Mouse (Mus musculus): ENCODE measurements at regions not wholly inside any gene's neighbourhood (a gene's known extent, or its start where the extent isn't known, plus 50 kb on each side); places are given as distances from the start of the nearest gene placed in this dataset.

GRCm38 (mm10) chr10:25857954-25858616 is 220.0 kb upstream of the Gm9767 start:
- WGBS = 63% methylated on average over 10 of the region's 10 CpGs
- Histone ChIP-seq H3K9me3 (replicated peaks) (no peaks in the 10 kb centered on the region), H3K4me2 (replicated peaks) (no peak overlapping the region), H3K27ac (replicated peaks) (no peak overlapping the region), H3K4me1 (no peaks in the 10 kb centered on the region), H3K36me3 (no peaks in the 10 kb centered on the region), H3K27me3 (no peaks in the 10 kb centered on the region), H3K9ac (no peak overlapping the region), H3K4me3 (replicated peaks) (no peak overlapping the region)
- no peak for ATAC-seq (ENCODE audit: insufficient number of reproducible peaks, low FRiP score, low TSS enrichment, low read depth)

GRCm38 (mm10) chr10:25844348-25844747 is 233.7 kb upstream of the Gm9767 start:
- Histone ChIP-seq H3K9me3 (replicated peaks) (no peaks in the 10 kb centered on the region), H3K4me3 (replicated peaks) (no peak overlapping the region)
- no peak for ATAC-seq (ENCODE audit: insufficient number of reproducible peaks, low FRiP score, low TSS enrichment, low read depth)

GRCm38 (mm10) chr10:25829275-25829674 is 248.8 kb upstream of the Gm9767 start:
- no peak for ATAC-seq (ENCODE audit: insufficient number of reproducible peaks, low FRiP score, low TSS enrichment, low read depth)
- 69% methylated on average over 2 of the region's 2 CpGs for WGBS
- no peak overlapping the region for H3K9ac ChIP-seq
- H3K4me1 ChIP-seq = no peaks in the 10 kb centered on the region
- H3K9me3 ChIP-seq (replicated peaks) = no peaks in the 10 kb centered on the region
- H3K36me3 ChIP-seq = no peaks in the 10 kb centered on the region
- H3K4me3 ChIP-seq (replicated peaks) = no peak overlapping the region
- H3K4me2 ChIP-seq (replicated peaks) = no peak overlapping the region
- H3K27me3 ChIP-seq = no peaks in the 10 kb centered on the region
- no peak overlapping the region for H3K27ac ChIP-seq (replicated peaks)

More at GRCm38 (mm10) chr10:25844348-25844747, 233.7 kb upstream of the Gm9767 start:
- H3K36me3 ChIP-seq = no peaks in the 10 kb centered on the region
- no peaks in the 10 kb centered on the region for H3K4me1 ChIP-seq
- H3K9ac ChIP-seq = no peak overlapping the region
- H3K27me3 ChIP-seq = no peaks in the 10 kb centered on the region
- H3K4me2 ChIP-seq (replicated peaks) = no peak overlapping the region
- H3K27ac ChIP-seq (replicated peaks) = no peak overlapping the region

GRCm38 (mm10) chr10:25804223-25804622 is 268.2 kb upstream of the Smlr1 start:
- Histone ChIP-seq H3K36me3 (no peaks in the 10 kb centered on the region), H3K27me3 (no peaks in the 10 kb centered on the region), H3K4me3 (replicated peaks) (no peak overlapping the region), H3K9ac (no peak overlapping the region), H3K27ac (replicated peaks) (no peak overlapping the region), H3K4me1 (no peaks in the 10 kb centered on the region), H3K9me3 (replicated peaks) (no peaks in the 10 kb centered on the region), H3K4me2 (replicated peaks) (no peak overlapping the region)
- 59% methylated on average over 3 of the region's 3 CpGs for WGBS
- ATAC-seq (ENCODE audit: insufficient number of reproducible peaks, low FRiP score, low TSS enrichment, low read depth) = no peak

GRCm38 (mm10) chr10:25801499-25801898 is 265.4 kb upstream of the Smlr1 start:
- no peaks in the 10 kb centered on the region for H3K36me3 ChIP-seq
- no peaks in the 10 kb centered on the region for H3K27me3 ChIP-seq
- 56% methylated on average over 2 of the region's 2 CpGs for WGBS
- H3K4me2 ChIP-seq (replicated peaks) = no peak overlapping the region
- H3K4me1 ChIP-seq = no peaks in the 10 kb centered on the region
- no peak overlapping the region for H3K9ac ChIP-seq
- H3K9me3 ChIP-seq (replicated peaks) = no peaks in the 10 kb centered on the region
- no peak overlapping the region for H3K27ac ChIP-seq (replicated peaks)
- H3K4me3 ChIP-seq (replicated peaks) = no peak overlapping the region
- 0 out of 2 replicates have a peak, but pooled peaks have one; percentile 63 for ATAC-seq (ENCODE audit: insufficient number of reproducible peaks, low FRiP score, low TSS enrichment, low read depth)

GRCm38 (mm10) chr10:25798881-25799280 is 262.8 kb upstream of the Smlr1 start:
- H3K36me3 ChIP-seq = no peaks in the 10 kb centered on the region
- H3K27ac ChIP-seq (replicated peaks) = no peak overlapping the region
- H3K4me1 ChIP-seq = no peaks in the 10 kb centered on the region
- ATAC-seq (ENCODE audit: insufficient number of reproducible peaks, low FRiP score, low TSS enrichment, low read depth) = no peak
- H3K4me2 ChIP-seq (replicated peaks) = no peak overlapping the region
- H3K9ac ChIP-seq = no peak overlapping the region
- H3K4me3 ChIP-seq (replicated peaks) = no peak overlapping the region
- H3K9me3 ChIP-seq (replicated peaks) = no peaks in the 10 kb centered on the region
- 86% methylated on average over 2 of the region's 2 CpGs for WGBS
- H3K27me3 ChIP-seq = no peaks in the 10 kb centered on the region

- Histone ChIP-seq H3K4me3 (replicated peaks) (no peak overlapping the region), H3K27me3 (no peaks in the 10 kb centered on the region), H3K4me1 (no peaks in the 10 kb centered on the region), H3K36me3 (no peaks in the 10 kb centered on the region), H3K9ac (no peak overlapping the region), H3K27ac (replicated peaks) (no peak overlapping the region), H3K4me2 (replicated peaks) (no peak overlapping the region), H3K9me3 (replicated peaks) (no peaks in the 10 kb centered on the region)
- ATAC-seq (ENCODE audit: insufficient number of reproducible peaks, low FRiP score, low TSS enrichment, low read depth) = no peak
- 46% methylated on average over 3 of the region's 3 CpGs for WGBS
Measured at GRCm38 (mm10) chr10:25790363-25790821, 254.3 kb upstream of the Smlr1 start.

GRCm38 (mm10) chr10:25788660-25789059 is 252.6 kb upstream of the Smlr1 start:
- H3K9ac ChIP-seq = no peak overlapping the region
- no peaks in the 10 kb centered on the region for H3K9me3 ChIP-seq (replicated peaks)
- no peaks in the 10 kb centered on the region for H3K36me3 ChIP-seq
- no peaks in the 10 kb centered on the region for H3K4me1 ChIP-seq
- H3K4me2 ChIP-seq (replicated peaks) = no peak overlapping the region
- WGBS = 85% methylated on average over 6 of the region's 6 CpGs
- no peak for ATAC-seq (ENCODE audit: insufficient number of reproducible peaks, low FRiP score, low TSS enrichment, low read depth)
- H3K27me3 ChIP-seq = no peaks in the 10 kb centered on the region
- H3K4me3 ChIP-seq (replicated peaks) = no peak overlapping the region
- H3K27ac ChIP-seq (replicated peaks) = no peak overlapping the region

GRCm38 (mm10) chr10:25788004-25788403 is 251.9 kb upstream of the Smlr1 start:
- no peaks in the 10 kb centered on the region for H3K9me3 ChIP-seq (replicated peaks)
- no peaks in the 10 kb centered on the region for H3K4me1 ChIP-seq
- 69% methylated on average over 4 of the region's 4 CpGs for WGBS
- H3K36me3 ChIP-seq = no peaks in the 10 kb centered on the region
- H3K9ac ChIP-seq = no peak overlapping the region
- no peak overlapping the region for H3K27ac ChIP-seq (replicated peaks)
- H3K27me3 ChIP-seq = no peaks in the 10 kb centered on the region
- ATAC-seq (ENCODE audit: insufficient number of reproducible peaks, low FRiP score, low TSS enrichment, low read depth) = no peak
- no peak overlapping the region for H3K4me3 ChIP-seq (replicated peaks)
- no peak overlapping the region for H3K4me2 ChIP-seq (replicated peaks)

- Histone ChIP-seq H3K27me3 (no peaks in the 10 kb centered on the region), H3K9ac (no peak overlapping the region), H3K4me1 (no peaks in the 10 kb centered on the region), H3K4me3 (replicated peaks) (no peak overlapping the region), H3K9me3 (replicated peaks) (no peaks in the 10 kb centered on the region), H3K36me3 (no peaks in the 10 kb centered on the region), H3K4me2 (replicated peaks) (no peak overlapping the region), H3K27ac (replicated peaks) (no peak overlapping the region)
- no peak for ATAC-seq (ENCODE audit: insufficient number of reproducible peaks, low FRiP score, low TSS enrichment, low read depth)
- 54% methylated on average over 3 of the region's 3 CpGs for WGBS
Measured at GRCm38 (mm10) chr10:25783861-25784260, 247.8 kb upstream of the Smlr1 start.

- no peaks in the 10 kb centered on the region for H3K9me3 ChIP-seq (replicated peaks)
- no peak overlapping the region for H3K9ac ChIP-seq
- no peaks in the 10 kb centered on the region for H3K36me3 ChIP-seq
- no peak overlapping the region for H3K4me3 ChIP-seq (replicated peaks)
- H3K27me3 ChIP-seq = no peaks in the 10 kb centered on the region
- H3K4me1 ChIP-seq = no peaks in the 10 kb centered on the region
- no peak for ATAC-seq (ENCODE audit: insufficient number of reproducible peaks, low FRiP score, low TSS enrichment, low read depth)
- WGBS = 98% methylated on average over 4 of the region's 4 CpGs
- no peak overlapping the region for H3K4me2 ChIP-seq (replicated peaks)
- H3K27ac ChIP-seq (replicated peaks) = no peak overlapping the region
Measured at GRCm38 (mm10) chr10:25779476-25779875, 243.4 kb upstream of the Smlr1 start.

- Histone ChIP-seq H3K4me3 (replicated peaks) (no peak overlapping the region), H3K27me3 (no peaks in the 10 kb centered on the region), H3K36me3 (no peaks in the 10 kb centered on the region), H3K27ac (replicated peaks) (no peak overlapping the region), H3K9me3 (replicated peaks) (no peaks in the 10 kb centered on the region), H3K4me2 (replicated peaks) (no peak overlapping the region), H3K9ac (no peak overlapping the region), H3K4me1 (no peaks in the 10 kb centered on the region)
- 73% methylated on average over 2 of the region's 2 CpGs for WGBS
- ATAC-seq (ENCODE audit: insufficient number of reproducible peaks, low FRiP score, low TSS enrichment, low read depth) = no peak
Measured at GRCm38 (mm10) chr10:25777717-25778116, 241.7 kb upstream of the Smlr1 start.
